Mouse (Mus musculus) heart, postnatal 0 days (tissue): ENCODE measurements around the gene Wdr92. TPM values are rescaled to one million over a fixed set of nuclear protein-coding genes. Genes with fewer than 3 reads are reported as not detected.

Experiments
- ATAC-seq: fragments of 200-750 bp; cut with Nextera tagmentation; 2 replicates; pipeline ENCODE4 v1.8.0; 2017; ENCODE audit warnings: low read depth, moderate number of reproducible peaks, moderate library complexity; ENCODE audit not compliant: insufficient read depth
- DNase-seq: peaks from one replicate; pipeline ENCODE4 v3.0.0-alpha.2; 2016; ENCODE audit warnings: low spot score
- H3K27ac ChIP-seq: fragments of 300-500 bp; sonication (generic); 2 replicates; pipeline ENCODE4 v1.5.1; 2014; ENCODE audit warnings: low read depth, mild to moderate bottlenecking
- H3K27me3 ChIP-seq: fragments of 300-500 bp; sonication (generic); 2 replicates; pipeline ENCODE4 v1.6.1; 2014; ENCODE audit warnings: low read length, mixed read lengths; ENCODE audit not compliant: control insufficient read depth, insufficient read depth
- H3K36me3 ChIP-seq: fragments of 300-500 bp; sonication (generic); replicated peaks from 2 replicates; pipeline ENCODE4 v1.6.1; 2014; ENCODE audit warnings: low read length, mixed read lengths; ENCODE audit not compliant: control insufficient read depth, insufficient read depth
- H3K4me1 ChIP-seq: fragments of 300-500 bp; sonication (generic); 2 replicates; pipeline ENCODE4 v1.6.1; 2014; ENCODE audit warnings: antibody characterized with exemption; ENCODE audit not compliant: control insufficient read depth, insufficient read depth
- H3K4me2 ChIP-seq: fragments of 300-500 bp; sonication (generic); 2 replicates; pipeline ENCODE4 v1.6.1; 2014; ENCODE audit warnings: low read depth, mild to moderate bottlenecking, low read length, moderate library complexity
- H3K4me3 ChIP-seq: fragments of 300-500 bp; sonication (generic); 2 replicates; pipeline ENCODE4 v1.5.1; 2014; ENCODE audit warnings: low read depth, low read length
- H3K9ac ChIP-seq: fragments of 300-500 bp; sonication (generic); replicated peaks from 2 replicates; pipeline ENCODE4 v1.6.1; 2014; ENCODE audit warnings: low read depth, low read length, mixed read lengths
- H3K9me3 ChIP-seq: fragments of 300-500 bp; sonication (generic); replicated peaks from 2 replicates; pipeline ENCODE4 v1.6.1; 2016; ENCODE audit warnings: low read length; ENCODE audit not compliant: control insufficient read depth
- CTCF ChIP-seq: IDR thresholded peaks from 2 replicates; pipeline ENCODE4 v1.5.1; 2016; ENCODE audit warnings: antibody characterized with exemption, control low read depth, low read depth
- EP300 ChIP-seq: IDR thresholded peaks from 2 replicates; pipeline ENCODE4 v1.6.1; 2016; ENCODE audit warnings: antibody characterized with exemption, low read depth
- WGBS: fragments of 180-500 bp; shearing (Covaris S2); extraction: QIAGEN DNeasy Blood & Tissue Kit; methylation state at CpG from one replicate; pipeline ENCODE4 v1.1.7; 2014; 5-methylcytosine and 5-hydroxymethylcytosine counted together
- polyA plus RNA-seq: library from polyadenylated mRNA; unstranded; fragments of >200 nt; fragmentation: Nextera tagmentation; extraction: Ambion mirVana; gene quantifications from 2 replicates; pipeline ENCODE4 v1.2.1, GENCODE M21; 2015
- total RNA-seq: library from RNA; depleted of rRNA; stranded (reverse); fragments of >200 nt; gene quantifications from 2 replicates; pipeline ENCODE4 v1.2.3, GENCODE M21; 2014; ENCODE audit warnings: low replicate concordance; rRNA removed

The Wdr92 gene
- total and polyA plus RNA-seq, 2 experiments from 2014 or later = 11.4 to 15.0 TPM

DNA sequence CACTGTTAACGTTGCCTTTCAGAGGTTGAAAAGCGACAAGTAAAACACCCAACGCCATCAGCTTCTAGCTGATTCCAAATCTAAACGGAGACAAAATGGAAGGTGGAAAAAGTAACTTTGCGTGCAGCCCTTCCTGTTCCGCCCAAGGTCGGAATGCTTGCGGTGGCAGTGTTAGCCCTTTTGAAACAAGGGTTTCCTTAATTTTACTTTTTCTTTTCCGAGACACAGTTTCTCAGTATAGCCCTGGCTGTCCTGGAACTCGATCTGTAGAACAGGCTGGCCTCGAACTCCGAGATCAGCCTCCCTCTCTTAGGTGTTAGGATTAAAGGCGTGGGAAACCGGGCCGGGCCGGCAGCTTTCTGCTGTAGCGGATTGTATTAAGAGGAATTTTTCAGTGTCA lies 76.0 kb downstream of the Wdr92 start:
- ATAC-seq = peak; percentile 43; the same call in 1 of the 2 replicates
- H3K9me3 ChIP-seq = no peaks in the 10 kb centered on the region
- under 1% methylated on average over 17 of the region's 17 CpGs for WGBS
- H3K4me3 ChIP-seq = peak overlapping the region; percentile 100
- peak; percentile 53 for DNase-seq
- H3K36me3 ChIP-seq = 0 out of 2 replicates have a peak, but pooled peaks cover 5% of the 10 kb centered on the region
- no peaks in the 10 kb centered on the region for H3K27me3 ChIP-seq
- TF ChIP-seq CTCF (no peak), EP300 (no peak)
- H3K4me2 ChIP-seq = peak overlapping the region; percentile 84
- peak overlapping the region; percentile 98 for H3K9ac ChIP-seq
- H3K4me1 ChIP-seq = peaks cover 15% of the 10 kb centered on the region
- H3K27ac ChIP-seq = peak overlapping the region; percentile 96

DNA sequence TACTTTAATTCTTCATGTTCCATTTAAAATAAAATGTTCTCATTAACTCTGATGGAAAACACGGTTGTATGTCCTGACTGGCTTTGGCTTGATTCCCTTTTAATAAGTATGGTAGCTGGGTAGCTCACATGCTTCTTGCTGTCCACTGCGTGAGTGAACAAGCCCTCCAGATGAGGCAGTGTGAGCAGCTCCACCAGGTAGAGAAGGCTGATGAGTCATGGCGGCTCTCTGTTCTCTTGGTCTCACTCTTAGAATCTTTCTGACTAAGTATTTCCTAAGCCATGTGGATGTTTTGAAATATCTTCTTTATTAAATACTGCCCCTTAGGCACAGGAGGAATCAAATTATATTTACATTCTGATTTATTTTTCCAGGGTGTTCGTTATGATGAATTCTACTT lies 85.3 kb downstream of the Wdr92 start:
- Histone ChIP-seq H3K9me3 (no peaks in the 10 kb centered on the region), H3K4me3 (no peak overlapping the region), H3K4me2 (no peak overlapping the region), H3K27ac (no peak overlapping the region), H3K4me1 (no peaks in the 10 kb centered on the region), H3K9ac (no peak overlapping the region), H3K36me3 (peaks cover 32% of the 10 kb centered on the region), H3K27me3 (no peaks in the 10 kb centered on the region)
- ATAC-seq (no peak), DNase-seq (no peak)
- 94% methylated on average over 4 of the region's 4 CpGs for WGBS
- TF ChIP-seq CTCF (no peak), EP300 (no peak)

DNA sequence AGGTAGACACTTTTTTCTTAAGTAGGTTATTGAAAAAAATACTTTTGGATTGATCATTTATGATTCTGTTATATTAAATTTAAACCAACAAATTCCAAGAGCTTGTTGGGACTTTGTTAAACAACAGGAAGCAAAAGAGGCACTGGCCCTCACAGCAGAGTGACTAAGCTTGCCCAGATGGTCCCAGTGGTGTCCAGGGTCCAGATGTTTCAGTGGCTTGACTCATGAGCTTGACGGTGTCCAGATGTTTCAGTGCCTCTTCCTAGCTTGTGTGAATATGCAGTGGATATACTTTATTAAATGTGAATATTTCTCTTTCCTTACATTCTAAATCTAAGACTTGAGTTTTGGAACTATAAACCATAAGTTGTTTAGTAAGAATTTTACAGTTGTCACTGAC lies 86.9 kb downstream of the Wdr92 start:
- no peak for TF ChIP-seq EP300
- TF ChIP-seq CTCF = no peak
- no peaks in the 10 kb centered on the region for H3K27me3 ChIP-seq
- no peaks in the 10 kb centered on the region for H3K4me1 ChIP-seq
- ATAC-seq (no peak), DNase-seq (no peak)
- no peak overlapping the region for H3K27ac ChIP-seq
- 76% methylated on average over 1 of the region's 1 CpGs for WGBS
- H3K36me3 ChIP-seq = peaks cover 25% of the 10 kb centered on the region
- H3K4me3 ChIP-seq = no peak overlapping the region
- no peak overlapping the region for H3K4me2 ChIP-seq
- no peaks in the 10 kb centered on the region for H3K9me3 ChIP-seq
- no peak overlapping the region for H3K9ac ChIP-seq

DNA sequence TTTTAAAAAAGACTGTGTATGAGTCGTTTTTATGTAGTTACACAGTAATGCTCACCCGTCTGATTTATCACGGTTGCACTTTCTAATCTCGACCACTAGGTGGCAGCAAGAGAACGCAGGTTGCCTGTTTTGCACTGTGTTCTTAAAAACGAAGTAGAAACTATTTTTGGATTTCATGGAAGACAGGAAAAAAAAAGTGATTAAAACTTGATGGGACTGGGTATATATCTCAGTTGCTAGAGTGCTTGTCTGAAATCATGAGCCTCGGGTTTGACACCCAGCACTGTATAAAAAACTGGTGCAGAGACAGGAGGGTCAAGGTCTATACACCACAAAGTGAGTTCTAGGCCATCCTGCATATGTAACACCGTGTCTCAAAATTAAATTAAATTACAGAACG lies 98.1 kb downstream of the Wdr92 start:
- 12% methylated on average over 9 of the region's 9 CpGs for WGBS
- Histone ChIP-seq H3K9ac (no peak overlapping the region), H3K27ac (no peak overlapping the region), H3K4me2 (no peak overlapping the region), H3K9me3 (no peaks in the 10 kb centered on the region), H3K27me3 (no peaks in the 10 kb centered on the region), H3K4me1 (no peaks in the 10 kb centered on the region), H3K4me3 (no peak overlapping the region), H3K36me3 (no peaks in the 10 kb centered on the region)
- no peak for ATAC-seq
- TF ChIP-seq CTCF = peak; percentile 92
- TF ChIP-seq EP300 = no peak
- peak; percentile 49 for DNase-seq

Other genes starting within 250 kb of the Wdr92 start
- 2.7 TPM in 1 of 2 replicates, not detected in the other for gene Fbxo48, start 230.7 kb upstream of the Wdr92 start, total RNA-seq
- 0.27 and 0.48 TPM in 2 replicates for gene Fbxo48, start 230.7 kb upstream of the Wdr92 start, polyA plus RNA-seq
- gene Cnrip1, start 130.5 kb upstream of the Wdr92 start, total RNA-seq = 2.4 and 4.9 TPM in 2 replicates
- gene Cnrip1, start 130.5 kb upstream of the Wdr92 start, polyA plus RNA-seq = 9.0 and 9.2 TPM in 2 replicates
- 1.6 and 2.6 TPM in 2 replicates for gene Plek, start 129.7 kb upstream of the Wdr92 start, total RNA-seq
- gene Plek, start 129.7 kb upstream of the Wdr92 start, polyA plus RNA-seq = 1.3 and 1.5 TPM in 2 replicates
- 30.7 and 37.2 TPM in 2 replicates for gene Ppp3r1, start 22.8 kb upstream of the Wdr92 start, total RNA-seq
- gene Ppp3r1, start 22.8 kb upstream of the Wdr92 start, polyA plus RNA-seq = 73.4 and 78.5 TPM in 2 replicates
- 9.7 and 24.5 TPM in 2 replicates for gene Pno1, start 29.5 kb downstream of the Wdr92 start, total RNA-seq
- gene Pno1, start 29.5 kb downstream of the Wdr92 start, polyA plus RNA-seq = 49.8 and 54.3 TPM in 2 replicates
- gene C1d, start 75.5 kb downstream of the Wdr92 start, total RNA-seq = 24.7 and 28.1 TPM in 2 replicates
- gene C1d, start 75.5 kb downstream of the Wdr92 start, polyA plus RNA-seq = 82.4 and 83.6 TPM in 2 replicates